Mouse (Mus musculus): ENCODE measurements around the gene Onecut1.

Onecut1 gene

GRCm38 (mm10) chr9:74910226-74910759 lies 48.6 kb downstream of the Onecut1 start:
- DNase-seq (ENCODE audit: extremely low spot score, low read depth, low spot score): no peak

- no peak for DNase-seq (ENCODE audit: extremely low spot score, low read depth, low spot score)
Observed at GRCm38 (mm10) chr9:74911430-74911829, 49.7 kb downstream of the Onecut1 start.

GRCm38 (mm10) chr9:74911919-74912318 lies 50.2 kb downstream of the Onecut1 start:
- no peak for DNase-seq (ENCODE audit: extremely low spot score, low read depth, low spot score)

GRCm38 (mm10) chr9:74912619-74913376 lies 51.1 kb downstream of the Onecut1 start:
- DNase-seq (ENCODE audit: extremely low spot score, low read depth, low spot score): peak; percentile 12

- no peak for DNase-seq (ENCODE audit: extremely low spot score, low read depth, low spot score)
Observed at GRCm38 (mm10) chr9:74915611-74916010, 53.9 kb downstream of the Onecut1 start.

GRCm38 (mm10) chr9:74920450-74920849 lies 58.7 kb downstream of the Onecut1 start:
- no peak for DNase-seq (ENCODE audit: extremely low spot score, low read depth, low spot score)

GRCm38 (mm10) chr9:74921422-74921821 lies 59.7 kb downstream of the Onecut1 start:
- no peak for DNase-seq (ENCODE audit: extremely low spot score, low read depth, low spot score)

- DNase-seq (ENCODE audit: extremely low spot score, low read depth, low spot score): no peak
Observed at GRCm38 (mm10) chr9:74922884-74923283, 61.2 kb downstream of the Onecut1 start.

GRCm38 (mm10) chr9:74923291-74923977 lies 61.7 kb downstream of the Onecut1 start:
- DNase-seq (ENCODE audit: extremely low spot score, low read depth, low spot score): no peak

- no peak for DNase-seq (ENCODE audit: extremely low spot score, low read depth, low spot score)
Observed at GRCm38 (mm10) chr9:74925220-74925769, 63.6 kb downstream of the Onecut1 start.

- no peak for DNase-seq (ENCODE audit: extremely low spot score, low read depth, low spot score)
Observed at GRCm38 (mm10) chr9:74929981-74930423, 68.3 kb downstream of the Onecut1 start.

- DNase-seq (ENCODE audit: extremely low spot score, low read depth, low spot score): no peak
Observed at GRCm38 (mm10) chr9:74930653-74931052, 68.9 kb downstream of the Onecut1 start.

- no peak for DNase-seq (ENCODE audit: extremely low spot score, low read depth, low spot score)
Observed at GRCm38 (mm10) chr9:74935289-74935688, 73.6 kb downstream of the Onecut1 start.

- no peak for DNase-seq (ENCODE audit: extremely low spot score, low read depth, low spot score)
Observed at GRCm38 (mm10) chr9:74937761-74938160, 76.0 kb downstream of the Onecut1 start.

GRCm38 (mm10) chr9:74938670-74939534 lies 77.2 kb downstream of the Onecut1 start:
- no peak for DNase-seq (ENCODE audit: extremely low spot score, low read depth, low spot score)

Measured in hindlimb bud, embryonic 11.5 days (tissue).